Mouse (Mus musculus) forebrain, embryonic 12.5 days (tissue): ENCODE measurements around the gene Cd40lg. TPM values are rescaled to one million over a fixed set of nuclear protein-coding genes. Genes with fewer than 3 reads are reported as not detected.

ENCODE experiments used
- polyA plus RNA-seq: library from polyadenylated mRNA; unstranded; fragments of >200 nt; fragmentation: Nextera tagmentation; extraction: Ambion mirVana; gene quantifications from 2 replicates; pipeline ENCODE4 v1.2.1, GENCODE M21; 2016

Cd40lg gene
- polyA plus RNA-seq, 1 experiment from 2014 or later, result not detected

Other genes with a start within 250 kb of the Cd40lg start
- gene Brs3, start 169.1 kb upstream of the Cd40lg start, polyA plus RNA-seq, result not detected in 2 replicates
- 95.1 and 99.2 TPM in 2 replicates for gene Htatsf1, start 158.6 kb upstream of the Cd40lg start, polyA plus RNA-seq
- 0.15 and 0.34 TPM in 2 replicates for gene Vgll1, start 124.0 kb upstream of the Cd40lg start, polyA plus RNA-seq
- gene Arhgef6, start 126.6 kb downstream of the Cd40lg start, polyA plus RNA-seq, result 6.5 and 7.2 TPM in 2 replicates
- gene Rbmx, start 180.9 kb downstream of the Cd40lg start, polyA plus RNA-seq, result 305 and 307 TPM in 2 replicates
- gene Gm364, start 197.0 kb downstream of the Cd40lg start, polyA plus RNA-seq, result not detected in 2 replicates